Mouse (Mus musculus) CH12.LX (cell line): Measurements from ENCODE around the gene Socs2.

ENCODE experiments used
- CHD2 ChIP-seq: IDR thresholded peaks from 2 replicates; pipeline ENCODE4 v1.6.1; 2011; ENCODE audit warnings: low read length, improper control_type of control experiment
- CTCF ChIP-seq, 2 experiments: IDR thresholded peaks in 1 of 2; conservative IDR thresholded peaks in 1 of 2; 2 replicates each; pipeline ENCODE4 v1.5.1; 2011 to 2012; ENCODE audit warnings: low read depth in 2 of 2, low read length in 2 of 2, improper control_type of control experiment in 1 of 2, inconsistent platforms in 1 of 2, mild to moderate bottlenecking in 1 of 2, moderate library complexity in 1 of 2
- ELF1 ChIP-seq: IDR thresholded peaks from 2 replicates; pipeline ENCODE4 v1.6.1; 2014; ENCODE audit warnings: low read depth, mild to moderate bottlenecking, inconsistent platforms, low read length, improper control_type of control experiment
- ETS1 ChIP-seq: conservative IDR thresholded peaks from 2 replicates; pipeline ENCODE4 v1.6.1; 2012; ENCODE audit warnings: low read depth, mild to moderate bottlenecking, inconsistent platforms, low read length, improper control_type of control experiment, moderate library complexity
- JUND ChIP-seq: conservative IDR thresholded peaks from 2 replicates; pipeline ENCODE4 v1.6.1; 2011; ENCODE audit warnings: low read depth, low read length, improper control_type of control experiment
- NRF1 ChIP-seq: IDR thresholded peaks from 2 replicates; pipeline ENCODE4 v1.6.1; 2014; ENCODE audit warnings: low read depth, mild to moderate bottlenecking, inconsistent platforms, low read length, improper control_type of control experiment, moderate library complexity
- POLR2A ChIP-seq: IDR thresholded peaks from 2 replicates; pipeline ENCODE4 v1.6.1; 2011; ENCODE audit warnings: low read depth, mild to moderate bottlenecking, improper control_type of control experiment, low read length
- RCOR1 ChIP-seq: conservative IDR thresholded peaks from 2 replicates; pipeline ENCODE4 v1.6.1; 2012; ENCODE audit warnings: low read depth, mild to moderate bottlenecking, inconsistent platforms, low read length, improper control_type of control experiment
- SMC3 ChIP-seq: IDR thresholded peaks from 2 replicates; pipeline ENCODE4 v1.6.1; 2011; ENCODE audit warnings: low read depth, low read length, improper control_type of control experiment
- ZKSCAN1 ChIP-seq: IDR thresholded peaks from 2 replicates; pipeline ENCODE4 v1.6.1; 2012; ENCODE audit warnings: low read depth, inconsistent platforms, low read length, improper control_type of control experiment, borderline replicate concordance
- ZNF384 ChIP-seq: IDR thresholded peaks from 2 replicates; pipeline ENCODE4 v1.6.1; 2012; ENCODE audit warnings: low read depth, low read length, improper control_type of control experiment, inconsistent platforms

- TF ChIP-seq CTCF (conservative IDR thresholded peaks at IDR 0.05 in 1 of 2, IDR thresholded peaks at IDR 0.05 in 1 of 2; ENCODE audit: low read depth in 2 of 2, low read length in 2 of 2) (no peak), CHD2 (no peak), POLR2A (no peak), NRF1 (no peak), ZKSCAN1 (no peak), JUND (no peak), SMC3 (no peak), ZNF384 (no peak), ELF1 (no peak), RCOR1 (no peak), ETS1 (no peak)
Measured at GRCm38 (mm10) chr10:95397191-95397835, 19.7 kb downstream of the Socs2 start.
